Mouse (Mus musculus) heart, embryonic 11.5 days (tissue): ENCODE results near the gene Rreb1. TPM values are rescaled to one million over a fixed set of nuclear protein-coding genes. Genes with fewer than 3 reads are reported as not detected.

ENCODE experiments used
- ATAC-seq: fragments of 200-750 bp; cut with Nextera tagmentation; replicated peaks from 2 replicates; pipeline ENCODE4 v1.8.0; 2017; ENCODE audit warnings: moderate library complexity; ENCODE audit not compliant: insufficient number of reproducible peaks, low FRiP score, low TSS enrichment
- H3K27ac ChIP-seq: fragments of 300-500 bp; sonication (generic); 2 replicates; pipeline ENCODE4 v1.5.1; 2014; ENCODE audit warnings: mild to moderate bottlenecking, low read depth, low read length
- H3K27me3 ChIP-seq: fragments of 300-500 bp; sonication (generic); 2 replicates; pipeline ENCODE4 v1.6.1; 2014; ENCODE audit warnings: mild to moderate bottlenecking, low read length, mixed read lengths; ENCODE audit not compliant: control insufficient read depth, insufficient read depth
- H3K36me3 ChIP-seq: fragments of 300-500 bp; sonication (generic); 2 replicates; pipeline ENCODE4 v1.6.1; 2014; ENCODE audit warnings: mild to moderate bottlenecking, low read length, moderate library complexity, mixed read lengths; ENCODE audit not compliant: control insufficient read depth, insufficient read depth
- H3K4me1 ChIP-seq: fragments of 300-500 bp; sonication (generic); 2 replicates; pipeline ENCODE4 v1.6.1; 2014; ENCODE audit warnings: low read length; ENCODE audit not compliant: control insufficient read depth, insufficient read depth
- H3K4me2 ChIP-seq: fragments of 300-500 bp; sonication (generic); 2 replicates; pipeline ENCODE4 v1.6.1; 2014; ENCODE audit warnings: mild to moderate bottlenecking, moderate library complexity
- H3K4me3 ChIP-seq: fragments of 300-500 bp; sonication (generic); 2 replicates; pipeline ENCODE4 v1.5.1; 2014; ENCODE audit warnings: low read depth, low read length
- H3K9ac ChIP-seq: fragments of 300-500 bp; sonication (generic); 2 replicates; pipeline ENCODE4 v1.6.1; 2014; ENCODE audit warnings: mild to moderate bottlenecking, low read depth, low read length, moderate library complexity
- H3K9me3 ChIP-seq: fragments of 300-500 bp; sonication (generic); replicated peaks from 2 replicates; pipeline ENCODE4 v1.6.1; 2016; ENCODE audit warnings: low read length; ENCODE audit not compliant: control insufficient read depth
- WGBS: fragments of 180-500 bp; shearing (Covaris S2); extraction: QIAGEN DNeasy Blood & Tissue Kit; methylation state at CpG from one replicate; pipeline ENCODE4 v1.1.7; 2014; ENCODE audit not compliant: insufficient replicate concordance; 5-methylcytosine and 5-hydroxymethylcytosine counted together
- polyA plus RNA-seq: library from polyadenylated mRNA; unstranded; fragments of >200 nt; fragmentation: Nextera tagmentation; extraction: Ambion mirVana; gene quantifications from 2 replicates; pipeline ENCODE4 v1.2.1, GENCODE M21; 2014

The Rreb1 gene
- polyA plus RNA-seq, 1 experiment from 2014 or later, result 16.6 TPM

GRCm38 (mm10) chr13:37979506-37979905 is 201.3 kb downstream of the Rreb1 start:
- Histone ChIP-seq H3K4me2 (no peak overlapping the region), H3K4me1 (no peaks in the 10 kb centered on the region), H3K27me3 (no peaks in the 10 kb centered on the region), H3K9ac (no peak overlapping the region), H3K36me3 (peaks cover 47% of the 10 kb centered on the region), H3K4me3 (no peak overlapping the region), H3K27ac (no peak overlapping the region), H3K9me3 (no peaks in the 10 kb centered on the region)
- ATAC-seq, result no peak
- 93% methylated on average over 12 of the region's 12 CpGs for WGBS

- ATAC-seq, result no peak
- Histone ChIP-seq H3K36me3 (peaks cover 49% of the 10 kb centered on the region), H3K27me3 (no peaks in the 10 kb centered on the region), H3K4me1 (no peaks in the 10 kb centered on the region), H3K27ac (no peak overlapping the region), H3K9me3 (no peaks in the 10 kb centered on the region), H3K4me3 (no peak overlapping the region), H3K4me2 (no peak overlapping the region), H3K9ac (no peak overlapping the region)
- 93% methylated on average over 10 of the region's 10 CpGs for WGBS
Measured at GRCm38 (mm10) chr13:37980346-37980745, 202.1 kb downstream of the Rreb1 start.

GRCm38 (mm10) chr13:37981063-37981462 is 202.9 kb downstream of the Rreb1 start:
- H3K36me3 ChIP-seq, result peaks cover 52% of the 10 kb centered on the region
- no peak overlapping the region for H3K27ac ChIP-seq
- H3K9me3 ChIP-seq, result no peaks in the 10 kb centered on the region
- H3K4me3 ChIP-seq, result no peak overlapping the region
- no peak for ATAC-seq
- 90% methylated on average over 5 of the region's 5 CpGs for WGBS
- H3K4me2 ChIP-seq, result no peak overlapping the region
- H3K27me3 ChIP-seq, result no peaks in the 10 kb centered on the region
- no peak overlapping the region for H3K9ac ChIP-seq
- H3K4me1 ChIP-seq, result no peaks in the 10 kb centered on the region

- no peak overlapping the region for H3K4me2 ChIP-seq
- no peaks in the 10 kb centered on the region for H3K27me3 ChIP-seq
- H3K27ac ChIP-seq, result no peak overlapping the region
- no peaks in the 10 kb centered on the region for H3K9me3 ChIP-seq
- no peak for ATAC-seq
- no peaks in the 10 kb centered on the region for H3K4me1 ChIP-seq
- WGBS, result 88% methylated on average over 10 of the region's 10 CpGs
- H3K36me3 ChIP-seq, result peaks cover 57% of the 10 kb centered on the region
- no peak overlapping the region for H3K4me3 ChIP-seq
- no peak overlapping the region for H3K9ac ChIP-seq
Measured at GRCm38 (mm10) chr13:37986166-37986565, 208.0 kb downstream of the Rreb1 start.

GRCm38 (mm10) chr13:37989701-37990100 is 211.5 kb downstream of the Rreb1 start:
- Histone ChIP-seq H3K27me3 (no peaks in the 10 kb centered on the region), H3K4me1 (peaks cover 5% of the 10 kb centered on the region; the same call in 1 of the 2 replicates), H3K9me3 (no peaks in the 10 kb centered on the region), H3K36me3 (peaks cover 36% of the 10 kb centered on the region), H3K4me3 (no peak overlapping the region), H3K4me2 (no peak overlapping the region), H3K27ac (no peak overlapping the region), H3K9ac (no peak overlapping the region)
- 91% methylated on average over 8 of the region's 8 CpGs for WGBS
- no peak for ATAC-seq

- Histone ChIP-seq H3K4me1 (peaks cover 5% of the 10 kb centered on the region; the same call in 1 of the 2 replicates), H3K27ac (peak overlapping the region; percentile 93), H3K9me3 (no peaks in the 10 kb centered on the region), H3K27me3 (no peaks in the 10 kb centered on the region), H3K36me3 (peaks cover 14% of the 10 kb centered on the region), H3K4me2 (peak overlapping the region; percentile 86), H3K4me3 (peak overlapping the region; percentile 95), H3K9ac (peak overlapping the region; percentile 97)
- no peak for ATAC-seq
- 15% methylated on average over 10 of the region's 10 CpGs for WGBS
Measured at GRCm38 (mm10) chr13:37992638-37993371, 214.6 kb downstream of the Rreb1 start.

GRCm38 (mm10) chr13:37993376-37993703 is 215.1 kb downstream of the Rreb1 start:
- H3K4me1 ChIP-seq, result peaks cover 5% of the 10 kb centered on the region; the same call in 1 of the 2 replicates
- H3K27ac ChIP-seq, result peak overlapping the region; percentile 93
- peak overlapping the region; percentile 97 for H3K9ac ChIP-seq
- peak overlapping the region; percentile 95 for H3K4me3 ChIP-seq
- WGBS, result under 1% methylated on average over 17 of the region's 17 CpGs
- H3K27me3 ChIP-seq, result no peaks in the 10 kb centered on the region
- no peaks in the 10 kb centered on the region for H3K9me3 ChIP-seq
- H3K4me2 ChIP-seq, result peak overlapping the region; percentile 86
- H3K36me3 ChIP-seq, result peaks cover 14% of the 10 kb centered on the region
- no peak for ATAC-seq

DNA sequence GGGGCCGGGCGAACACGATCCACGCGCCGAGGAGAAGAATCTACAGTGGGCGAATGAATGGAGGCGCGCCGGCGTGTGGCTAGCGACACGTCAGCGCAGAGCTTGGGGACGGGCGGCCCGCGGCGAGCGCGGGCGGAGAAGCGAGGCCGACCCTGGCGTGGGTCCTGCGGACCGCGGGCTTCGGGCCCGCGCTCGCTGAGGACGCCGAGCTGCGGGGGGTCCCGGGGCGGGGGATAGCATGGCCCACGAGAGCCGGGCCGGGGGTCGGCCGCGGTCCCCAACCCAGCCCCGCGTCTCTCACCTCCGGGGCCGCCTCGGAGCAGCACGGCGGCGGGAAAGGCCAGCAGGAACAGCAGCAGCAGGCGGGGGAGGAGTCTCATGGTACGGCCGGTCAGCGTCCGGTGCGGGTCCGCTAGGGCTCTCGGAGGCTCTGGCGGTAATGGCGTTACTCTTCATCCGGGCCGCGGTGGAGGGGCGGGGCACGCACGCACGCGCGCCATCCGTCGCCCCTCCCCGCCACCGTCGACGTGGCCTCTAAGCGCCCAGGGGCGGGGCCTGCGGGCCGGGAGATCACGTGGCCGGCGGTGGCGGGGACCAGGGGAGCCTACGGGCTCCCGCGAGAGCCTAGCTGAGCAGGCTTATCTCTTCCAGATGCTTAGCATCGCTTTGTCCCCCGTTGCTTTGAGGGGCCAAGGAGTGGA is 215.7 kb downstream of the Rreb1 start, which contains the start of gene Ssr1:
TSS of gene Ssr1 (minus strand) at position 514 of the 701 bp plus-strand sequence.
- no peaks in the 10 kb centered on the region for H3K9me3 ChIP-seq
- H3K27me3 ChIP-seq, result no peaks in the 10 kb centered on the region
- H3K36me3 ChIP-seq, result peaks cover 14% of the 10 kb centered on the region
- H3K4me3 ChIP-seq, result peak within 1 kb of the TSS; percentile 95
- peak within 1 kb of the TSS; percentile 86 for H3K4me2 ChIP-seq
- H3K27ac ChIP-seq, result peak within 1 kb of the TSS; percentile 93
- ATAC-seq, result peak; percentile 98
- peaks cover 5% of the 10 kb centered on the region; the same call in 1 of the 2 replicates for H3K4me1 ChIP-seq
- under 1% methylated on average over 85 of the region's 89 CpGs for WGBS
- peak within 1 kb of the TSS; percentile 97 for H3K9ac ChIP-seq
